Mouse (Mus musculus): ENCODE results near the gene E130208F15Rik.

E130208F15Rik gene

GRCm38 (mm10) chr7:30306083-30306779 is 15.3 kb upstream of the E130208F15Rik start:
- WGBS, result 81% methylated on average over 16 of the region's 16 CpGs

DNA sequence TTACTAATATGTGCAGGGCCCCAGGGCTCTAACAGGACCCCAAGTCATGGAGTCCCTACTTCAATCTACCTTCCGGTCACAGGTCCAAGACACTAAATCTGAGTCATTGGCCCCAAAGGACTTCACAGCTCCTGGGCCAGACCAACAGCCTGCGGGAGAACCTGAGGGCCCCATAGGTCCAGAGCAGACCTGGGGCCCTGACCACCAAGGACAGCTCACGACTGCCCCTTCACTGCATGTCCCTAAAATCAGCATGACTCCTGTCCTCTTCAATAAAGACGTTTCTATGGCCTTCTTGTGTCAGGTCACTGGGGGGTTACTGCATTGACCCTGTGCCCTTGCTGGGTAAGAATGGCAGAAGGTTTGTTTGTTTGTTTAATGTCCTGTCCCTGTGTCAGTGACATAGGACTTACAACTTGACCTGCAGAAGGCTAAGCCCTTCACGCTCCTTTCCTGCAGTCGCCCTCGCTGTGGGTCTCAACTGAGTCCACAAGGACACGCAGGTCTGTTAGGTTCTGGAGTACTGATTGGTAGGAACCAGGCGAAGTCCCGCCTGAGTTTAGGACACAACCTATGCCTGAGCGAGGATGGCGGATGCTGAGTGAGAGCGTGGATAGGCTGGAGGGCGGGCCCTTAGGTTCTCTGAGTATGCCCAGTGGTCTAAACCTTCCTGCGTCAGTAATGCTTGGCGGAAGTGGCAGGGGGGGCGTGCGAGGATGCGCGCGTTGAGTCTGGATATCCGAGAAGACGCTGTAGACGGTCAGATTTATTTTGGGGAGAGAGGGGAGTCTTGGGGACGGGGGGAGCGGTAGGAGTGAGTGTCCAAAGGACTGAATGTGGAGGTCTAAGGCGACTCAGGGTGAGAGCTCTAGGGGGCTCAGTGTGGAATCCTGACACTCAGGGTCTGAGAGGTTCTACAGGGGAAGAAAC is 13.2 kb upstream of the E130208F15Rik start, which contains the start of gene Alkbh6:
Gene Alkbh6, plus strand, starts transcription at position 642 of the 930 bp plus-strand sequence.
- WGBS, result 4% methylated on average over 27 of the region's 27 CpGs

DNA sequence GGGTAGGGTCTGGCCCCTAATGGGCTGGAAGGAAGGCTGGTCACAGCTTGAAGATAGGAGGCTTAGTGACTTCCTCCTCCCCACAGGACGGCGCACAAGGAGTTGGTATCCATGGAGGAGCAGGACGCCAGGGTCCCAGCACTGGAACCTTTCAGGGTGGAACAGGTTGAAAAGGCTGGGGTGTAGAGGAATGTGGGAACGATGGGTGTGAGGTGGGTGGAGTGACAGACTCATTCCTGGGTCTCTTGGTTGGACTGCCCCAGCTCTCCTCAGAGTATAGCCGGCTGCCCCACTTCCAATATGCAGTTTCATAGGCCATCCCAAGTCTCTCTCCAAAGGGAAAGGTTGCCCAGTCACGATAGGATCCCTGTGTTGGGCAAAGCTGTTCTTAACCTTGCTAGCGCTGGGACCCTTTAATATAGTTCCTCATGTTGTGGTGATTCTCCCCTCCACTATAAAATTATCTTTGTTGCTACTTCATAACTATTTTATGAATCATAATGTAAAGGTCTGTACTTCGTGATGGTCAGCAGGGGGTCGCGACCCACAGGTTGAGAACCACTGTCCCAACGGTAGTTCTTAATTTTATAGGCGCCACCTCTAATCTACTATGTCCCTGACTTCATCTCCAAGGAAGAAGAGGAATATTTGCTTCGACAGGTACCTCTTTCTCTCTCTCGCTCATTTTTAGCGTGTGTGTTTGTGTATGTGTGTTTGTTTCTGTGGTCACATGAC is 12.0 kb upstream of the E130208F15Rik start:
- 61% methylated on average over 15 of the region's 15 CpGs for WGBS

DNA sequence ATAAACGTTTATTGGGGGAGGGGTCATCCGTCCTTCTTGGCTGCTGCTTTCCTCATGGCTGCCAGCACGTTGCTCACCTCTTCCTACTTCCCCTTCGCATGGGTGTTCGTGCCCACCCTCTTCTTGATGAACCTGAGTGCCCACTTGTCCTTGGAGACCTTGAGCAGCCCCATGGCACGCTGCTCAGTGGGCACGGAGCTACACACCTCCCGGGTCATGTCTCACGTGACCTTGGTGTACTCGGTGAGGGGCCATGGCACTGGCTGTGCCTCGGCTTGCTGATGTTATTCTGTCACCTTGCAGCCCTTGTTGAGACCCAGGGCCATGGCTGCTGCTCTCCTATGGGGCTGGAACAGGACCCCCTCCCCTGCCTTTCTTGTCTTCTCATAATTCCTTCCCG is 11.4 kb upstream of the E130208F15Rik start:
- 88% methylated on average over 12 of the region's 12 CpGs for WGBS

DNA sequence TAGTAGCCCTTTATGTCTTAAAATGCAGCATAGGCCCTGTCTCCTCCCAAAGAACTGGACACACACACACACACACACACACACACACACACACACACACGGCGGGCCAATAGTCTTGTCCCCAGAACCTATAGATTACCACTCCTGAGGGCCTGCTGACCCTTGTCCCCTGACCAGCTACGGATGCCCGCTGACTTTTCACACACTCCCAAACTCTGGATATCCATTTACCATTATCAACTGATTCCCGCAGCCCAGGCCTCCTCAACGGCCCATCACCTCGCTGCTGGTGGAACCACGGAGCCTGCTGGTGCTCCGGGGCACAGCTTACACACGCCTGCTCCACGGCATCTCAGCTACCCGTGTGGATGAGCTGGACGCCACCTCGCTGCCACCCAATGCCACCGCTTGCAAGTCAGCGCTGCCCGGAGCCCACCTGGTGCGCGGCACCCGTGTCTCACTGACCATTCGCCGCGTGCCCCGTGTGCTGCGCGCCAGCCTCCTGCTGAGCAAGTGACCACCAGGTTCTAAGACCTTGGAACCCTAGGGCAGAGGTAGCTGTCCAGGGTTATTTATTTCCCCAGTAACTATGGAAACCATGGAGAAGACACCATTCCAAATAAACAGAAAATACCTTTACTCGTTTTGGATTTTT is 7.7 kb upstream of the E130208F15Rik start:
- 64% methylated on average over 27 of the region's 27 CpGs for WGBS

GRCm38 (mm10) chr7:30314721-30315155 is 6.8 kb upstream of the E130208F15Rik start, which contains the start of gene Syne4:
Syne4 (plus strand) TSS chr7:30314807.
- 40% methylated on average over 9 of the region's 9 CpGs for WGBS

DNA sequence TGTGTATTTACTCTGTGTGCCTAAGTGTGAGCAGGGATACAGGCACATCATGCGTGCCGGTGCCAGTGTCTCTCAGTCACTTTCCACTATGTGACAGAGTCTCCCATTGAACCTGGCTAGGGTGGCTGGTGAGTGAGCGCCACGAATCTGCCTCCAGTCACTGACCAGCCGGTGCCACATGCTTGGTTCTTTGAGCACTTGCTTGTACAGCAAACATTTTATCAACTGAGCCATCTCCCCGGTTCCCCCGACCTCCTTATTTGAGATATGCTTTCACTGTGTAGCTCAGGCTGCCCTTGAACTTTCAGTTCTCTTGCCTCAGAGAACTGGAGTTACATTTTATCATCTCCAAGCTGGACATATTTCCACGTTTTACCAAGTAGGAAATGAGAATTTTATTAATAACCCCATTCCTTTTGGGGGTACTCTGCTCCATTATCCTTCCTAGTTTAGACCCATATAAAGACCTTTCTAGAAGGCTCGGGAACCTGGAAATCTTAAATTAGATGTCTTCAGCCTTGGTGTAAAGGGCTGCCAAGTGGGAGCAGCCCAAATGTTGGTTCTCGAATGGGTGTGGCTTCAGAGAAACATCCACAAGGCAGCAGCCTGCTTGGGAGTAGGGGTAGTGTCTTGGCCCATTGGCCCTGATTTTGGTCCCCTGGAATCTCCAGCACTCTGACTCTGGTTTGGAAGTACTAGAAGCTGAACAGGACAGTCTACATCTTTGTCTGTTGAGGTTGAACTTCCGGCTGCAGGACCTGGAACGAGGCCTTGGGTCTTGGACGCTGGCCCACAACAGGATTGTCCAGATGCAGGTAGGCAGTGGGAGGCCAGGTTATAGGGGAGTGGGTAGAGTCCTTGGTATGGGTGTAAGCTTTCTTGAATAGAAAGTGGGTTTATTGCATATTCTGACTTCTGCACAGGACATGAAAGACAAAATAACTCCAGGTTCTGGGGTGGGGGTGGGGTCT is 5.7 kb upstream of the E130208F15Rik start:
- WGBS, result 85% methylated on average over 13 of the region's 13 CpGs

DNA sequence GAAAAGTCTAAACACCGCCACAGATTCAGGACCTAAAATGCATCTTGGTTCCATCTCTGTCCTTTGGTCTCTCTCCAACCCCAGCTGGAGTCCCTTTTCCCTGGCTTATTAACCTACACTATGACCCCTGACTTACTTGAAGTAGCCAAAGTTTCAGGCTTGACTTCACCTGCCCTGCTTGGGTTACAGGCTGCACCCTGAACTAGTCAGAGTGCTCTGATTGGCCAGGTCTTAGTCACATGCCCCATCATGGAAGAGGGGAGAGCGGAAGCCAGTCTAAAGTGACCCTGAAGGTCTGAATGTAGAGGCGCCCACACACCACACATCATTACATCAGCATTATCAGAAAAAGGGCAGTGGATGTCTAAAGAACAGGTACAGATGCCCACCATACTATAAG is 3.4 kb upstream of the E130208F15Rik start:
- WGBS, result 96% methylated on average over 3 of the region's 3 CpGs

GRCm38 (mm10) chr7:30320946-30321345 is 594 bp upstream of the E130208F15Rik start:
- WGBS, result 79% methylated on average over 2 of the region's 2 CpGs

GRCm38 (mm10) chr7:30322285-30322667 is 736 bp downstream of the E130208F15Rik start:
- WGBS, result 1% methylated on average over 20 of the region's 20 CpGs

DNA sequence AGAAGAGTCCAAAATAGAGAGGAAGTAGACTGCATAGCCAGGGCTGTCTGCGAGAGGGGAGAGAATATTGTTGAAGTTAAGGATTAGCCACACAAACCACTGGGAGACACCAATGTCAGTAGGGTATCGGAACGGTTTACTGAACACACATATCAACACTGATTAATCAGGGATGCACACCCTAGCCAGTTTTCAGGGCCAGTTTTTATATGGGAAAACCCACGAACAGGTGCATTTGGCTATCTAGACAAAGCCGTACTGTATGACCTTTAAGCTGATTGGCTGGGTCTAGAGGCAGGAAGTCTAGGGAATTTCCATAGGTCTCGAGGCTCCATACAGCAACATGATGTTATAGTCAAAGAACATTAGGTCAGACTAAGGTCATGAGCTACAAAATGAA is 1.3 kb downstream of the E130208F15Rik start:
- 28% methylated on average over 6 of the region's 6 CpGs for WGBS

DNA sequence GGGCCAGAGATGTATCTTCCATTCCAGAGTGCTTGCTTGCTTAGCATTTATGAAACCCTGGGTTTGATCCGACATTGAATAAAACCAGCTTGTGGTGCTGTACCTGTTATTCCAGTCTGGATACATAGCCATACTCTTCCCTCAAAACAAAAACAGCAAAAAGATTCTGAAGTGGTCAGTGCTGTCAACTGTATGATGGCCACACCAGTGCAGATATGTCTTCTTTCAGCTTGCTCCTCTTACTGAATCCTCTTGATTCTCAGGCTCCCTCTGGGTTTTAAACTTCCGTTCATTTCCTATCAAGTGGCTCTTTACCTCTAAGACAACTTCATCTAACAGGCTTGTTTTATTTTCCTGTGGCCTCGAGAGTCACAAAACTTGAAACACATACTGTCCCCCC is 2.3 kb downstream of the E130208F15Rik start, which contains the start of gene Sdhaf1:
Gene Sdhaf1, minus strand, starts transcription at position 101 of the 400 bp plus-strand sequence.
- 71% methylated on average over 3 of the region's 3 CpGs for WGBS

DNA sequence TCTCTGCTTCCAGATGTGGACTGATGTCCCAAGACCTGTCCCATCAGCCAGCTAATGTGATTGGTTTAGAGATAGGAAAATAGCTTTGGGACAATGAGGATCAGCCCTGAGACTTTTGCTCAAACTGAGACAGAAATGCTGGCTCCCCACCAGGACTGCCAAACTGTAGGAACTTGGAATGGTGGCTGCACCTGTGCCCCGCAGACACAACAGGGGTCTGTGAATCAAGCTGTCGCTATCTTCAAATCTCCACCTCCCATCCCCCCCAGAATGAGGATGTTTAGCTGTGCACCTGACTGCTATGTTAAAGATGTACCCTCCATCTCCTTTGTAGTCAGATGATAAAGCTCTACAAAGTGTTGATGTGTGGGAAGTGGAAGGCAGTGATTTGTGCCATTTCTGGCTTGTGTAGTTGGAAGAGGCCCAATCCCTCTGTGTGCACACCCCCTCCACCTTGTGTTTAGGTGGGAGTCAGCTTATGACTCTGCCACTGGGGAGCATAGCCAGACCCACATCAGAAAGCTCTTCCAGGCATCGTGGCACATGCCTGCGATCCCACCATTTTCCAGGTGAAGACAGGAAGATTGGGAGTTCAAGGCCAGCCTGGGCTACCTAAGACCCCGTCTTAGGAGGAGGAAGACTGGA is 2.9 kb downstream of the E130208F15Rik start:
- 65% methylated on average over 5 of the region's 5 CpGs for WGBS

DNA sequence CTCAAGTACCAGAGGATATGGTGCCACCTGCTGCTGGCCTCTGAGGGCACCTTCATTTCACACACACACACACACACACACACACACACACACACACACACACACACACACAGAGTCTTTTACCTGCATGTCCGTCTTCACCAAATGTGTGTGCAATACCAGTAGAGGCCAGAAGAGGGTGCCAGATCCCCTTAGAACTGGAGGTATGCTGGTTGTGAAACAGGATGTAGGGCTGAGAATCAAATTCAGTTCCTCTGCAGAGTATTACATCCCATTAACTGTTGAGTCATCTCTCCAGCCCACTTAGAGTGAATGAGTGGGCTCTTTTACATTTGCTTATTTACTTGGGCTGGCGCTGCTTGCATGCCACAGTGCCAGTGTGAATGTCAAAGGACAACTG is 3.8 kb downstream of the E130208F15Rik start:
- WGBS, result 42% methylated on average over 2 of the region's 2 CpGs

DNA sequence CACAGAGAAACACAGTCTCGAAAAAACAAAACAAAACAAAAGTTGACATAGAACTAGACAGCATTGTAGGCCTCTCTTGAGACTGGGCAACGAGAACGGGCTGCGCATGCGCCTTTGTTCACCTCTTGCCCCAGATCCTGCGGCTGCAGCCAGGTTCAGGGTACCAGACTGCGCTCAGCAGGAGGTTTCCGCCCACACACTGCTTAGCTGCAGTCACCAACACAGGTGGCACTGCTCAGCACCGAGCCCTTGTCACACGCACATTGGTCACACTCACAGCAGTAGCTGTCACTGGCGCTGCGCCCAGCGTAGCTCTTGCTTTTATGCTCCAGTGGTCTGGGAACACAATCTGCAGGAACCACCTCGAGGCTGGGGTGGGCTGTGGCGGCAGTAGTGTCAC is 5.6 kb downstream of the E130208F15Rik start:
- WGBS, result 60% methylated on average over 15 of the region's 15 CpGs

DNA sequence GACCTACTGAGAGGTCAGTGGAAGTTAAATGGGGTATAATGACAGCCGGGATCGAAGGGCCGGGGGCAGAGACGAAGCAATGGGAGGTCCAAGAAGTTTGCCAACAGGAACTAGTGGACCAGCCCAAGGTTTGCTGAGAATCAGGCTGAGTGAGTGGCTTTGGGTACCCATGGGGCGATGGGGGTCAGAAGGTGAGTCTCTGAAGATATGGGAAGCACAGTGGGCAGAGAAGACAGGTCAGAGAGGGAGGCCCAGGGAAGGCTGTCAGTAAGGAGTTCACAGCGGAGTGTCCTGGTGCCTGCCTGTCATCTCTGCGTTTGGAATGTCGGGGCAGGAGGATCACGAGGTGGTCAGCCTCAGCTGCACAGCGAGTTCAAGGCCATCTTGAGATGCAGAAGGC is 6.8 kb downstream of the E130208F15Rik start:
- WGBS, result 59% methylated on average over 10 of the region's 10 CpGs

DNA sequence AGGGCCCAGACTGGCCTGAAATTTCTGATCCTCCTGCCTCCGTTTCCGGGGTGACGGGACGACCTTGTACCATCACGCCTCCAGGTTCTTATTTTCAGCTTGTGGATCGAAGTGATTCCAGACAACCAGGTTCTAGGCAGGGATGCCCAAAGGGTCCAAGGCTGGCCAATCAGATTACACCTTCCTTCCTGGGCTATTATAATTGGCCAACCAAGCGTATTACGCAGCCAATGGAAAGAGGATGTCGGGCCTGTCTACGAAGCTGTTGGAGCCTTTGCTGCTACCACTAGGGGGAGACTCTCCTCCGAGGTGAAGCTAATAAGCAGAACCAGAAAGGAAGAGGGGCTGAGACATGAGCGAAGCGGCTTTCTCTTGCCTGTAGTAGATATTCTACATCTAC is 10.3 kb downstream of the E130208F15Rik start:
- 2% methylated on average over 13 of the region's 13 CpGs for WGBS

- WGBS, result 44% methylated on average over 18 of the region's 18 CpGs
Measured at GRCm38 (mm10) chr7:30332622-30333259, 11.2 kb downstream of the E130208F15Rik start.

DNA sequence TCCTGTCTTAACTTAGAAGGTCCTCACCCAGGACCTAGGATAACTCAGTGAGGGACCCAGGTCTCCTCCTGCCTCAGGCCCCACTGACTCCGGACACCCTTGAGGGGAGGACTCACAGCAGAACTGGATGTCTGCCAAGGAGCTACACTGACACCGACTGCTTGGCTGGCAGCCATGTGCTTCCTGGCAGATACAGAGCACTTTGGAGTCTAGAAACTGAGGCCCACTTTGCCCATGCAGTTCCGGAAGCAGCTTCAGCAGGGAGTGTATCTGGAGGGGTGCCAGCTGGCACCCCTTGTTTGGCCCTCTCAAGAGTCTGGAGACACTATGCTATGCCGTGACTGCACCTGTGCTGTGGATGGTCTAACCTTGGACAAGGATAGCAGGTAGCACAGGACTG is 11.9 kb downstream of the E130208F15Rik start:
- WGBS, result 5% methylated on average over 4 of the region's 4 CpGs
